Mouse (Mus musculus) megakaryocyte-erythroid progenitor cell, adult 5-6 weeks (primary cell): ENCODE measurements around the gene Nisch. TPM values are rescaled to one million over a fixed set of nuclear protein-coding genes. Genes with fewer than 3 reads are reported as not detected.

Experiments used
- ATAC-seq: replicated peaks from 2 replicates; pipeline ENCODE4 v1.8.0; 2016; ENCODE audit warnings: mild to moderate bottlenecking, inconsistent platforms; ENCODE audit not compliant: severe bottlenecking, poor library complexity, low FRiP score, low TSS enrichment
- total RNA-seq, 2 experiments: library from RNA; stranded (forward) in 1 of 2; stranded (reverse) in 1 of 2; fragments of 200-1000, 215-1000 nt in 1 of 2; fragments of >200 nt in 1 of 2; fragmentation: Nextera tagmentation in 1 of 2; gene quantifications; 2 replicates each; pipeline ENCODE4 v1.2.3; 2014 to 2017

Gene Nisch
- total RNA-seq (2014; fragmentation: Nextera tagmentation) (144 and 164 TPM in 2 replicates), total RNA-seq (2017) (67.7 and 77.9 TPM in 2 replicates)

GRCm38 (mm10) chr14:31216846-31217245 lies at the start of gene Nisch:
TSS of gene Nisch (minus strand) at chr14:31216946.
- no peak for ATAC-seq

DNA sequence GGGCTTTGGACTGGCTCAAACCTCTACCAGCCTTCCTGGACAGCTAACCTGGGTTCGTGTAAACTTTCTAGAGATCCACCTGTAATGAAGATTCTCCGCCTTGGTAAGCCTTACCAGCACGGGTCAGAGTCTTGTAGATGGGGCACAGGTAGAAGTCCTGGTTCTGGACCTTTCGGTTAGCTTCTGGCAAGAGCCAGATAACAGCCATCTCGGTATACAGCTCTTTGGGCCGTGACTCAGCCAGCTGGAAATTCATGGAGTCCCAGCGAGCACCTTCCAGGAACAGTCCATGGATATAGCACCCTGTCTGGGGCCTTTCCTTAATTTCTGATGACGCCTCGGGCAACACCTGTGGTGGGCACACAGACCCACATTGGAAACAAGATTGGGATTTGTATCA lies 44.2 kb upstream of the Nisch start:
- no peak for ATAC-seq

GRCm38 (mm10) chr14:31260374-31260773 lies 43.6 kb upstream of the Nisch start:
- peak; percentile 92 for ATAC-seq

DNA sequence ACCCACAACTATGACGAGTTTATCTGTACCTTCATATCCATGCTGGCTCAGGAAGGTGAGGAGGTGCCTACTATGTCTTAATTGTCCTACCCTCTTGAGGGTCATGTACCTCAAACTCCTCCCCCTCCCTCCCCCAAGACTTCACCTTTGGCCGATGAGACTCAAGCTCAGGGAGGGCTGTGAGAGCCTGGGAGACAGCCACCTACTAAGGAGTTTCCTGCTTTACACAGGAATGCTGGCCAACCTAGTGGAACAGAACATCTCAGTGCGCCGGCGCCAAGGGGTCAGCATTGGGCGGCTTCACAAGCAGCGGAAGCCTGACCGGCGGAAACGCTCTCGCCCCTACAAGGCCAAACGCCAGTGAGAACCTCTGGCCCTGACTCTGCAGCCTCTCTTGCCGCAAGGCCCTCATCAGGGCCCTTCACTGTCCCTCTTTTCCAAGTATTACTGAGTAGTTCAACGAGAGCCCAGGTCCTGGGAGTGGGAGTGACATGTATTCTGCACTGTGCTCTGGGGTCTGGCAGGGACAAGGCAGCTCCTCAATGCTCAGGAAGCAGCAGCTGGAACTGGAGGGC lies 41.8 kb upstream of the Nisch start:
- ATAC-seq, result no peak

GRCm38 (mm10) chr14:31252091-31252490 lies 35.3 kb upstream of the Nisch start:
- no peak for ATAC-seq

DNA sequence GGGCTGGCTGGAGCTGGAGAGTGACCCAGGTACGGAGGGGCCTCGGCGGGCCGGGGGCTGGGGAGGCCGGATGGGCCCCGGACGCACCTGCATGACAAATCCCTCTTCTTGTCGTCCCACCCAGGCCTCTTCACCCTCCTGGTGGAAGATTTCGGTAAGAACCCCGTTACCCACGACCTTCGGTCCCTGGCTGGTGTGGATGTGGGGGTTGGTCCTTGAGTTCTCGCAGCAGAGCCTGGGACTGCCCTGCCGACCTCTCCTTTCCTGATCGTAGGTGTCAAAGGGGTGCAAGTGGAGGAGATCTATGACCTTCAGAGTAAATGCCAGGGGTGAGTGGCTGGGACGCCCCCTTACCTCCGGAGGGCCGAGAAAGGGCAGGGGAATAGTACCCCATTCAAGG lies 34.9 kb upstream of the Nisch start:
- ATAC-seq, result peak; percentile 32

- ATAC-seq, result peak; percentile 79
Observed at GRCm38 (mm10) chr14:31251084-31251604, 34.4 kb upstream of the Nisch start, which contains the start of the genes Phf7 and Bap1. TSS of gene Phf7 (minus strand) at chr14:31251317. TSS of gene Bap1 (plus strand) at chr14:31251450.

DNA sequence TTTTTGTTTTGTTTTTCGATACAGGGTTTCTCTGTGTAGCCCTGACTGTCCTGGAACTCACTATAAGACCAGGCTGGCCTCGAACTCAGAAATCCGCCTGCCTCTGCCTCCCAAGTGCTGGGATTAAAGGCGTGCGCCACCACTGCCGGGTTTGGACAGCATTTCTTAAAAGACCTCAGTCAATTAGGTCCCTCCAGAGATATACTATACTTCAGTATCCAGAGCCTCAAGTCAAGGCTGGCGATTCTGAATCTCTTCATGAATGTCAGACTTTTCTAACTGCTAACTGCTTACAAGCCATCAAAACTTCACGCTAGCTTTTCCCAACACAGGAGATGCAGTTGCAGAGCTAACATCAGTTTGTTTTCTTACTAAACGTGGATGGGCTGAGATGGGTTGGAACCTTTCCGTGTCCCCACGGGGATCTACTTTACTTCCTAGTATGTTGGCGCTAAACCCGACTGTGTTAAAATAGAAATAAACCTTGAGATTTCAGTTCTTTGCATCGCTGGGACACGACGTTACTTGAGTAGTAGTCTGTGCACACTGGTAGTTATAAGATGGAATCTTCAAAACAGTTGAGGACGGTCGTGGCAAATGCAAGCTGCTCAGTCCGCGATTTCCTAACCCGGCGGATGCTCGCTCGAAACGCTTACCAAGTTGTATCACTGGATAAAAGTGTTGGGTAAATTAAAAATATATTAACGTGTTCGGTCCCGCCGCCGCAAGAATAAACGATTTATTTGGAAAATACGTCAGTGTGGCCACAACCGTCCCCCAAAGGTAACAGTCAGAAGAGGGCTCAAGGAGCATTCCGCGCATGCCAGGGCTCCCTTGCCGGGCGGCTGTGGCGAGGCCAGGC lies 33.7 kb upstream of the Nisch start:
- peak; percentile 19; the same call in 1 of the 2 replicates for ATAC-seq

DNA sequence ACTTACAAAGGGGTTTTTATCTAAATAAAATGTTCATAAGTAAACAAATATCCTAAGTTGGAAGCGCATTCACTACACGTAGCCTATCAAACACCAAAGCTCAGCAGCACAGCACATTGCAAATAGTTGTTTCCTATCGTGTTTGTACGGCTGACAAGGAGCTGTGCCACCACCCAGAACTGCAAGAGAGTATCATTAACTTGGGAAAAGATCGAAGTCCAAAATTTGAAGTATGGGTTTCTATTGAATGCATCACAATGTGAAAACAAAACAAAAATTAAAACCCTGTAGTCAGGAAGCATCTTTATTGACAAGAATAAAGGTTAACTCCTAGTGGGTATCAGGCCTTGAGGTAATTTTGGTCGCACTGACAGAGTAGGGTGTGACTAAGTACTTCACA lies 31.6 kb upstream of the Nisch start:
- no peak for ATAC-seq

DNA sequence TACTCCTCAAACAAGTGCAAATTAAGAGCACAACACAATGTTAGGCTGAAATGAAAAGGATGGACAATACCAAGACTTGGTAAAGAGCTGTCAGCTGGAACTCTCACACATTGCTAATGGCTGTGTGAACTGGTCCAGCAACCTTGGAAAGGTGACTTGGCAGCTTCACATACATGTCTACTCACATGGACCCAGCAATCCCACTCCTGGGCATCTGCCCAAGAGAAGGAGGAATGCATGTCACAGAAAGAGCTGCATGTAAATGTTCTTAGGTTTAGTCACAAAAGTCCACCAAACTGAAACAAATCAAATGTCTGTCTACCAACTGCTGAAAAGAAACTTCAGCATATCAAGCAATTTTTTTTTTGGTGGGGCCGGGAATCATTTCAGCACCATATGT lies 29.2 kb upstream of the Nisch start:
- no peak for ATAC-seq

DNA sequence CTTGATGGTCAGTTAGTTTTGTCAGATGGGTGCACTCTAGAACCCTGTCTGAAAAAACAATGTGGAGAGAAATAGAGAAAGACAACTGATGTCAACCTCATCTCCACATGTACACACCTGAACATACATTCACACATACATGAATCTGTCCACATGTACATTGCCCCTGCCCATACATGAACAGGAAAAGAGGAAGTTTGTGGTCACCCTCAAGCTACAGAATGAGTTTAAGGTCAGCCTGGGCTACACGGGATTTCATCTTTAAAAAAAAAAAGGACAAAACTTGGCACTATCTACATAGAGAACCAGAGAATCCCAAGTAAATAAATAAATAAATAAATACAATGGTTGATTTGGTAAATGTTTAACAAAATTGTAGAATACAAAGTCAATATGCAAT lies 28.0 kb upstream of the Nisch start:
- ATAC-seq, result no peak

DNA sequence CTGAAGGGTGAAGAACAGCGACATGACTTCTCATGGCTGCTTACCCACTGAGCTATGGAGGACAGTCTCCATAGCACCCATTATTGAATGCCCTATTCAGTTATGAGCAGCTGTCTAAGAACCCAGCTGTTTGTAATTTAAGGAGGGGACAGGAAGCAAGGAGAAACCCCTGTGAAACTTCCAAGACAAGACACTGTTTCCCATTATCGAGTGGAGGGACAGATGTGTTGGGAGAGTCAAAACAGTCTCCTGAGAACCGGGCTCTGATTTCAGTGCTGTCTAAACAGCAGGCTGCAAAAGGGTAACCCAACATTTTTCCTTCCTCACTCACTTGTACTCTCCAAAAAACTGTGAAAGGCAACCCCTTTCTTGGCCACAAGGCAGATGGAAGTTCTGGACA lies 23.8 kb upstream of the Nisch start:
- ATAC-seq, result no peak

DNA sequence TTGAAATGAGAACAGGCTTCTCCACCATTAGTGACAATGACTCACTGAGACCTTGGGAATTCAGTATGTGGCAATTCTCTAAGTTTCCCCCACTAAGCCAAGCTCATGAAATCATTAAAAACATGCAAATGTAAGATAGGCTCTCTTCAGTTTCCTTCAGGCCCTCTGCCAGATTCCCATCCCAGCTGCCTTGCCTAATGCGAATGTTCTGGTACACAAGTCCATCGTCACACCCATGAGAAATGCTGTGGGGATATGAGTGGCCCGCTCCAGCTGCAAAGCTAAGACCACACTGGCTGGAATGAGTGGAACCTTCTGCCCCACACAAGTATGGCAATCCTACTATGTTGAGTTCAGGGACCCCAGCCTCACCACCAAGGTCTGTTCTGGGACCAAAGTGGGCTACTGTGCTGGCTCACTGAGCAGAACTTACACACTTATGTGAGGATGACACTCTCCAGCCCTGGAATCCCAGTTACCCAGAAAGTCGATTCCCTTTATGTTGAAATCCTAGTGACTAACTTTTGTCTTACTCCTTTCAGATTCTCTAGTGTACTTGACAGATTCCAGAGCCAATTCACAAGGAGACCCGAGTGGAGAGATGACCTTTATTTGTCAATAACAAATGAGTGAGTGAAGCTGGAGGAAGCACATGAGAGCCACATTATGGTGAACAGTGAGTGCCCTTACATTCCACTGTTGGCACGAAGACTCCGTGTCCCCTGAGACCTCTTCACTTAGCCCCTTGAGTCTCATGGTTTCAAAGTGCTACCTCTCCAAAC lies 20.5 kb upstream of the Nisch start:
- ATAC-seq, result no peak

- ATAC-seq, result peak; percentile 88
Observed at GRCm38 (mm10) chr14:31233996-31234591, 17.3 kb upstream of the Nisch start.

DNA sequence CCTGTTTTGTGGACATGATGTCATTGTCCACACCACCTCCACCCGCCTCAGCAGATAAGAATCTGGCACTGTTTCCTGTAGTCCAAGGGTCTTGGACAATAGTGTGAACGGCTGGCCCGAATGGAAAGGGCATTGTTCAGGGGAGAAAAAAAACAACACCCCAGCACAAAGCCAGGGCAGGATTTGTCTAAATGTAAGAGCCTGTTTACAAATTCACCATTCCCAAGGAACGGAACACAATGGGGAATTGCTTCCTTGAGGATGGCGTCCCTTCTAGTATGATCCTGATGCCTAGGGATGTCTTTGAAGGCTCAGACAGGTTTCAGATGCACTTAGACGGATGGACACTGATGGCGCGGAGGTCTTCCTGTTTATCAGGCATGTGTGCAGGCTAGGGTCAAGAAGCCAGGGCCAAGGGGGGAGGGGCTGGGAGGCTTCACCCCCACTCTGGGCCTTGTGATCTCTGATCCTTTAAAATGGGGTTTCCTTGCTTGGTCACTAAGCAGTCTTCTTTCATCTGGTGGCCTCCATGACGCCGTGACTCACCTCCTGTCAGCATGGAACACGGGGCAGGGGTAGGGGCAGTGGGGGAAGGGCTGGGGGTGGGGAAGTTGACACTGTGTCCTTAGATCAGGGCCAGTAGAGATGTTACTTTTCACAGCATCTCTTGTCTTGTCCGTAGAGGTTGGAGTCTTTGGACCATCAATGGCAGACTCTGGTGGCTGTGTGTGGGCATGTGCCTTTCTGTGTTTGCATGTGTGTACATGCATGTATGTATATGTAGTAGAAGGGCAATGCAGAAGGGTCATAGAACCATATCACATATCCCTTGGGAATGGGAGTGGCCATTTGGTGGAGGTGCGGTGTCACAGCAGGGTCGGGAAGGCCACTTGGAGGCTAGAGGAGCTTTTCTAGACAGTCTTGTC lies 16.6 kb upstream of the Nisch start:
- ATAC-seq, result no peak

GRCm38 (mm10) chr14:31232404-31233069 lies 15.8 kb upstream of the Nisch start:
- ATAC-seq, result no peak

DNA sequence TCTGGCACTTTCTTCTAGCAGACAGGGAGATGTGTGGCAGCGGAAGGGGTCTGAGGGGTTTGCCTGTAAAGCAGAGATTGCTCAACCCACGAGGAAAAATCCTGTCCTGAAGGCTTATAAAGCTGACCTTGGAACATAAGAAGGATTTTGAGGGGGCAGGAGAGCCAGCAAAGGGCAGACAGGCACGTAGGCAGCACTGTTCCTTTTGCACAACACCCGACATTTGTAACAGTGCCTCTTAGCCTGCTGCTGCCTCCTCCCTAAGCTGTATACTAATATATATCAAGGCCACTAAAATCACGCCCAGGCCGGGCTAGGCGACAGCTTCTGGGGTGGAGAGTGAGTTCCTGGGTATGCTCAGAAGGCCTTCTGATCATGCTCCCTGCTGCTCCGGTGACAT lies 13.7 kb upstream of the Nisch start:
- no peak for ATAC-seq

DNA sequence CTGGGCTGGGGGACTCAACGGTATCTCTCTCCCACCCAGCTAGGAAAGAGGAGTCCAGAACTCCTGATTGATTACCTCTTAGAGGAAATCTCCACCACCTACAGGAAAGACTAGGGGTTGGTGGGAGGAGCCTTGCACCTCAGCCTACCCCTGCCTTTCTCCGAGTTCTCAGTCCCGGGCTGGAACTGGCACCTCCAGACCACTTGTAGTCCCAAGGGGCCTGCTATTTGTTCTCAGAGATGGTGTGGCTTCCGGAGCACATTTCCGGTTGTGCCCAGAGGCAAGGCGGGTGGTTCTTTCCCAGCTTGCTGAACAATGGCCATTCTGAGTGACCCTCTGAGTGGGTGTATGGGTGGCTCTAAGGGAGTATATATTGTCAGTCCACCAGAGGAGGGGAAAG lies 11.5 kb upstream of the Nisch start:
- ATAC-seq, result no peak
